Mouse (Mus musculus) midbrain, embryonic 12.5 days (tissue): ENCODE data around the gene Rab3gap2. TPM values are rescaled to one million over a fixed set of nuclear protein-coding genes. Genes with fewer than 3 reads are reported as not detected.

Source experiments
- ATAC-seq: fragments of 200-750 bp; cut with Nextera tagmentation; 2 replicates; pipeline ENCODE4 v1.8.0; 2017; ENCODE audit warnings: low read depth, moderate TSS enrichment, moderate library complexity; ENCODE audit not compliant: low FRiP score
- H3K27ac ChIP-seq: fragments of 300-500 bp; sonication (generic); replicated peaks from 2 replicates; pipeline ENCODE4 v1.5.1; 2016; ENCODE audit warnings: mild to moderate bottlenecking
- H3K27me3 ChIP-seq: fragments of 300-500 bp; sonication (generic); 2 replicates; pipeline ENCODE4 v1.6.1; 2016; ENCODE audit warnings: mild to moderate bottlenecking
- H3K36me3 ChIP-seq: fragments of 300-500 bp; sonication (generic); 2 replicates; pipeline ENCODE4 v1.6.1; 2016
- H3K4me1 ChIP-seq: fragments of 300-500 bp; sonication (generic); 2 replicates; pipeline ENCODE4 v1.6.1; 2016
- H3K4me2 ChIP-seq: fragments of 300-500 bp; sonication (generic); replicated peaks from 2 replicates; pipeline ENCODE4 v1.6.1; 2016; ENCODE audit warnings: mild to moderate bottlenecking, moderate library complexity
- H3K4me3 ChIP-seq: fragments of 300-500 bp; sonication (generic); 2 replicates; pipeline ENCODE4 v1.5.1; 2016; ENCODE audit warnings: mild to moderate bottlenecking
- H3K9ac ChIP-seq: fragments of 300-500 bp; sonication (generic); replicated peaks from 2 replicates; pipeline ENCODE4 v1.6.1; 2016; ENCODE audit warnings: mild to moderate bottlenecking, moderate library complexity
- H3K9me3 ChIP-seq: fragments of 300-500 bp; sonication (generic); 2 replicates; pipeline ENCODE4 v1.6.1; 2016; ENCODE audit warnings: mild to moderate bottlenecking
- WGBS: fragments of 180-500 bp; shearing (Covaris S2); methylation state at CpG from one replicate; pipeline ENCODE4 v1.1.7; 2016; 5-methylcytosine and 5-hydroxymethylcytosine counted together
- polyA plus RNA-seq: library from polyadenylated mRNA; unstranded; fragments of >200 nt; fragmentation: Nextera tagmentation; extraction: Ambion mirVana; gene quantifications from 2 replicates; pipeline ENCODE4 v1.2.1, GENCODE M21; 2016

Rab3gap2 gene
- polyA plus RNA-seq, 1 experiment from 2014 or later: 25.0 TPM

DNA sequence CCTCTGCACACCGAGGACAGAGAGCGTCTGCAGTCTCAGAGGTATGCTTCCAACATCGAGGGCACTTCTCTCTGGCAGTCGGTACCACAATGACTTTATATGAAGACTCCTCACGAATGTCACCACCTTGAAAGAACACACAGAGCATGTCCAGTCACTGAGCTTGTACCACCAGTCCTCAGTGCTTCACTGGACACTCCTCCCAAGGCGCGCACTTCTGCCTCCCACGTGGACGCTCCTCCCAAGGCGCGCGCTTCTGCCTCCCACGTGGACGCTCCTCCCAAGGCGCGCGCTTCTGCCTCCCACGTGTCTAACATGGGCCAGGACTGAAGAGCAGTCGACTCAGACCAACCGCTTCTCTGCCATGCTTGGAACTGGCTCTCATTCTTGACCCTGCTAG, 83.1 kb downstream of the Rab3gap2 start:
- Histone ChIP-seq H3K4me3 (no peak overlapping the region), H3K27me3 (no peaks in the 10 kb centered on the region), H3K4me2 (no peak overlapping the region), H3K27ac (no peak overlapping the region), H3K4me1 (no peaks in the 10 kb centered on the region; the same call in 1 of the 2 replicates), H3K36me3 (peaks cover 80% of the 10 kb centered on the region), H3K9ac (no peak overlapping the region), H3K9me3 (no peaks in the 10 kb centered on the region)
- ATAC-seq: no peak
- 95% methylated on average over 20 of the region's 20 CpGs for WGBS

DNA sequence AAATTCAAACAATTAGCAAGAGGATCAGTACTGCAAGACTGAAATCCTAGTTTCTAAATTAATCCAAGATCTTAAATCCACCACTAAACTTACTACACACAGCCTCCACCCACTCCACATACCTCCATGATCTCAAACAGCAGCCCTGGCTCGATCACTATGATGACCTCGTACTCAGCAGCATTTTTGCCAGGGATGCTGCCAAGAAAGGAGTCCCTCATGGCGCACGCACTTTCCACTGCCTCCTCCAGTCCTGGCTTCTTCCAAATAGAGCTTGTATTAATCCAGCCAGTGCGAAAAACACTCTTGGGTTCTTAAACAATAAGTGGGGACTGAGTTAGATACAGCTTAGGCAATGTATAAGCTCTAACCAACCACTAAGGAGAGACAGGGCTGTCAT, 85.3 kb downstream of the Rab3gap2 start:
- H3K9ac ChIP-seq: no peak overlapping the region
- no peaks in the 10 kb centered on the region for H3K9me3 ChIP-seq
- no peak overlapping the region for H3K4me3 ChIP-seq
- H3K27ac ChIP-seq: no peak overlapping the region
- H3K36me3 ChIP-seq: peaks cover 80% of the 10 kb centered on the region
- no peaks in the 10 kb centered on the region; the same call in 1 of the 2 replicates for H3K4me1 ChIP-seq
- H3K27me3 ChIP-seq: no peaks in the 10 kb centered on the region
- ATAC-seq: no peak
- H3K4me2 ChIP-seq: no peak overlapping the region
- 88% methylated on average over 5 of the region's 5 CpGs for WGBS

DNA sequence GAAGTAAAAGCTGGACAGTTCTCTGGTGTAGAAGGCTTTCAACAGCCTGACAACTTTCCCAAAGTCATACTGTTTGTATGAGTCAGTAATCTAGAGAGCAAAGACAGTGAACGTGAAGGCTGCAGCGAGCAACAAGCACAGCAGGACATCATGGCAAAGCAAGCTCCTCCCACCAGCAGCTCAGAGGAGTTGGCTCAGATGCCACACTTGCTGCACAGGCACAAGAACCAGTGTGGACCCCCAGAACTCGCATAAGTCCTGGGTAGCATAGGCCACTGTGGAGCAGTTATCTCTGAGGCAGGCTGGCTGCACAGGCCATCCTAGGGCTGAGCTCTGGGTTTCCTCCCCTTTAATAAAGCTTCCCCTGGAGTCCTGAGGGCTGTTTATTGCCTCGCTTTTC, 87.4 kb downstream of the Rab3gap2 start:
- 77% methylated on average over 4 of the region's 4 CpGs for WGBS
- no peak for ATAC-seq
- H3K27ac ChIP-seq: no peak overlapping the region
- no peak overlapping the region for H3K9ac ChIP-seq
- no peak overlapping the region for H3K4me2 ChIP-seq
- H3K4me3 ChIP-seq: no peak overlapping the region
- H3K27me3 ChIP-seq: no peaks in the 10 kb centered on the region
- no peaks in the 10 kb centered on the region for H3K9me3 ChIP-seq
- H3K4me1 ChIP-seq: no peaks in the 10 kb centered on the region
- peaks cover 79% of the 10 kb centered on the region for H3K36me3 ChIP-seq

DNA sequence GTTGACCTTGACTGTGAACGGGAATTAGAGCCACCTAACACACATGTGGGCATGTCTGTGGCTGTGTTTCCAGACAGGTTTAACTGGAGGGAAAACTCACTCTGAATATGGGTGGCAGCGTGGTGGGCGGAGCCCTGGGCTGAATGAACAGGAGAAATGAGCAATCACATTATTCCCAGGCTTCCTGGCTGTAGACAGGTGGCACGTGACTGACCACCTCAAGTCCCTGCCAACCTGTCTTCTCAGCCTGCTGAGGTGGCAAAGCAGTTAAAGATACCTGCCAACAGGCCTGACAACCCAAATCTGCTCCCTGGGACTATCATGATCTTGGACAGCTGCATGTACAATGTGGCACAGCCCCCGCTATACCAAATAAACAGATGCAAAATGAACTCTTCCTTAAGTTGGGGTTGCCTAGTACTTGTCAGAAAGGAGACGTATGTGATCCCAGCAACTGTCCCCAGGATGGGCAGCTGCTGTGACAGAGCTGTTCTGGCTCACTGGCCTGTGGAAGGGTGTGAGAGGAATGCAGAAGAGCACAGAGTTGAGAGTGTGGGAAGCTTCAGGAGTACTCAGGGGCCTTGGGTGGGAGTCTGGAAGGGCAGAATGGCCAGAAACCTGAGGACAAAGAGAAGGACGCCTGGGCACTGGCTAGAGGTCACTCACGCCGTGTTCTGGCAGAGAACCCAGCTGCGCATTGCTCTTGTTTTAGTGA, 88.9 kb downstream of the Rab3gap2 start:
- no peak overlapping the region for H3K4me2 ChIP-seq

DNA sequence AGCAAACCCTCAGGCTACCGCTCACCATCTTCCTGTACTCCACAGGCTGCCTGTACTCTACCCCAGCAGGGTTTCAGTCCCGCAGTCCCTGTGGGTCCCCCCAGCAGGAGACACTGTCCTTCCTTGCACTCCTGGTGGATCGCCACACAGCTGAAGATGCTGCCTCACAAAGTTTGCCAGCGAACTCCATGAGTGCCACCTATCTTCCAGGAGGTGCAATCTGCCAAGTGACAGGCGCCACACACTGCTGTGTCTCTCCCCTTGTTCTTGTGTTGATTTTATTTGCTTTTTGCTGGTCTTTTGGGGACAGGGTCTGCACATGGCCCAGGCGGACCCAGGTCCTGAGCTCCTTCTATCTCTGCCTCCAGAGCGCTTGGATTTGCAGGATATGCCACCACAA, 92.9 kb downstream of the Rab3gap2 start:
- ATAC-seq: no peak
- Histone ChIP-seq H3K9ac (no peak overlapping the region), H3K36me3 (peaks cover 61% of the 10 kb centered on the region), H3K4me3 (no peak overlapping the region), H3K9me3 (no peaks in the 10 kb centered on the region), H3K4me2 (no peak overlapping the region), H3K27me3 (no peaks in the 10 kb centered on the region), H3K27ac (no peak overlapping the region), H3K4me1 (no peaks in the 10 kb centered on the region)
- WGBS: 90% methylated on average over 7 of the region's 7 CpGs

More for the DNA sequence above, 88.9 kb downstream of the Rab3gap2 start:
- Histone ChIP-seq H3K4me1 (no peaks in the 10 kb centered on the region), H3K27ac (no peak overlapping the region), H3K9me3 (no peaks in the 10 kb centered on the region), H3K36me3 (peaks cover 81% of the 10 kb centered on the region), H3K4me3 (no peak overlapping the region), H3K27me3 (no peaks in the 10 kb centered on the region), H3K9ac (no peak overlapping the region)
- 94% methylated on average over 10 of the region's 10 CpGs for WGBS
- no peak for ATAC-seq

DNA sequence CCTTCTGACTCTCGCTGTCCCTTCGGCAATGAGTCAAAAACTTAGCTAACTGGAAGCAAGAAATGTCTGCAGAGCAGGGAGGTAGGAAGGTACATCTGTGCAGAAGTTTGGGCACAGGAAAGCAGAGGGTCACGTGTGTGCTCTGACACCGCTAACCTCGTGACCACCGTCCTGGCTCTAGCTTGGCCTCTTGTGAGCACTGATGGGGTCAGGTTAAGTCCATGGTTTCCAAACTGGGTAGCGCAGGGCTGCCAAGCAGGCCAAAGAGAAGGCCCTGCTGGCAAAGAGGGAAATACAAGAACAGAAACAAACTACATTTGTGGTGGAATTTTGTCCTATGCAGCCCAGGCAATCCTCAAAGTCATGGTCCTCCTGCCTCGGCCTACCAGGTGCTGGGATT, 94.6 kb downstream of the Rab3gap2 start:
- no peak for ATAC-seq
- Histone ChIP-seq H3K4me1 (no peaks in the 10 kb centered on the region), H3K27me3 (no peaks in the 10 kb centered on the region), H3K27ac (no peak overlapping the region), H3K36me3 (peaks cover 59% of the 10 kb centered on the region), H3K9me3 (no peaks in the 10 kb centered on the region), H3K4me2 (no peak overlapping the region), H3K4me3 (no peak overlapping the region), H3K9ac (no peak overlapping the region)
- WGBS: 96% methylated on average over 8 of the region's 8 CpGs

DNA sequence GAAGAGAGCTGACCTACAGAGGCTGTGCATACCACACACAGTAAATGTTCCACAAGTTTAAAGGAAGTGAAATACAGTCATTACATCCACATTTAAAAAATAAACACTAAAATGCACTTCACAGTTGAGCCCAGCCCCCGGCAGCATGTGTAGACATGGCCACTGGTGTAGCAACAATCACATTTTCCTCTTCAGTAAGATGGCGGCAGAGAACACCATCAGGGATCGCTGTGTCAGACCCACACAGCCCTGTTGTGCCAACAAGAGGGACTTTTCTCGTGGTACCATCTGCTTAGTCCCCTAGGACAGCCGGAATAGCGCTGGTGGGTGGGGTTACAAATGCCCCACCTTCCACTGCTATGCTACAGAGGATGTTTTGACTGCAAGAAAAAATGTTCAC, 98.9 kb downstream of the Rab3gap2 start:
- Histone ChIP-seq H3K4me2 (no peak overlapping the region), H3K4me1 (no peaks in the 10 kb centered on the region), H3K36me3 (peaks cover 36% of the 10 kb centered on the region), H3K27me3 (no peaks in the 10 kb centered on the region), H3K4me3 (no peak overlapping the region), H3K27ac (no peak overlapping the region), H3K9ac (no peak overlapping the region), H3K9me3 (no peaks in the 10 kb centered on the region)
- no peak for ATAC-seq
- WGBS: 94% methylated on average over 6 of the region's 6 CpGs

DNA sequence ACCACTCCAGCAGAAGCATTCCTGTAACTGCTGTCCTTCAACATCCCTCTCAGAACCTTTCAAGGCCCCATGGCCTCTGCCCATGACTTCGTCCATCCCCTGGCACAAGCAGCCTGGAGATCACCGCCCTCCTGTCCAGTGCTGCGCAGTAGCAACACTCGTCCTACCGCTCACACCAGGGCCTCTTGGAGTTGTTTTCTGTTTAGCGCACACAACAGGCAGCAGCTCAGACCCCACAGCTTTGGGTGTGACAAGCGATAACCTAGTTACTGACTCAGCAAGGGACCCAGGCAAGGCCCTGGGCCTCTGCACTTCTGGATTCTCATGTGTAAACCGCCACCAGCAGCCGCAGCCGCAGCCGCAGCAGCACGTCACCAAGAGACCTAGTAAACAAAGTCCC, 102.9 kb downstream of the Rab3gap2 start:
- Histone ChIP-seq H3K36me3 (peaks cover 35% of the 10 kb centered on the region), H3K27me3 (no peaks in the 10 kb centered on the region), H3K27ac (no peak overlapping the region), H3K9ac (no peak overlapping the region), H3K9me3 (no peaks in the 10 kb centered on the region), H3K4me2 (no peak overlapping the region), H3K4me3 (no peak overlapping the region), H3K4me1 (no peaks in the 10 kb centered on the region)
- 97% methylated on average over 12 of the region's 12 CpGs for WGBS
- ATAC-seq: no peak

DNA sequence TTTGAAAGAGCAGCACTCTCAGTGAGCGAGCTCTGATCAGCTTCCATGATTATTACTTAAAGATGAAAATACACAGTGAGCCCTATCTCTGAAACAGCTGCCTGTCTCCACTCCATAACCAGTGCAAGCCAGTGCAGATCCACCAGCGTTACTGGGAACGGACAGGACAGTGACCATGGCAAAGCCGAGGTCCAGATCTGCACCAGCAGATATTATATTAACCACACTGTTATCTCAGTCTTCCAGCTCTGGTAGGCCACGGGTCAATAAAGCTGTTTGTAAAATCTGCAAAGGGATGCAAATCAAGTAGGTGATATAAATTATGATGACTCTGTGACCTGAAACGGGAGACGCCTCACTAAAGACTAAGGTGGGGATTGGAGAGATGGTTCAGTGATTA, 103.7 kb downstream of the Rab3gap2 start:
- H3K4me3 ChIP-seq: no peak overlapping the region
- H3K36me3 ChIP-seq: peaks cover 35% of the 10 kb centered on the region
- H3K27ac ChIP-seq: no peak overlapping the region
- H3K4me2 ChIP-seq: no peak overlapping the region
- H3K27me3 ChIP-seq: no peaks in the 10 kb centered on the region
- no peaks in the 10 kb centered on the region for H3K9me3 ChIP-seq
- 95% methylated on average over 7 of the region's 7 CpGs for WGBS
- H3K4me1 ChIP-seq: no peaks in the 10 kb centered on the region
- no peak overlapping the region for H3K9ac ChIP-seq
- no peak for ATAC-seq

DNA sequence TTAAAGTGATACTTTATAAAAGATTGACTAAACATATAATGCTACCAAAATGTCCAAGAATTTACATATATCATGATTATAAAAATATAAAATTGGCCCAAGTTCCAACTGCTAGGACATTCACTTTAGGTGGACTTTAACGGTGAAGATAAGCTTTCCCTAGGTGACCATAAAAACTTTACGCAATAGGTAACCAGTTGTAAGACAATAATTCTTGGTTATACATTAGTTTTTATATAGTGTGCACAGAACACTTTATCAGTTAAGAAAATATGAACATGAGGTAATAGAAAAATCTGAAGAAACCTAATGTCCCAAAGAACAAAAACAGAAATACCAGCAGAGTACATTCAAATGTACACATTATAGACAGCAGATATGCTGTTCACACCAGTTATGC, 104.4 kb downstream of the Rab3gap2 start:
- H3K4me3 ChIP-seq: no peak overlapping the region
- no peak overlapping the region for H3K27ac ChIP-seq
- 96% methylated on average over 2 of the region's 2 CpGs for WGBS
- H3K4me2 ChIP-seq: no peak overlapping the region
- no peak for ATAC-seq
- H3K27me3 ChIP-seq: no peaks in the 10 kb centered on the region
- no peak overlapping the region for H3K9ac ChIP-seq
- no peaks in the 10 kb centered on the region for H3K9me3 ChIP-seq
- peaks cover 35% of the 10 kb centered on the region for H3K36me3 ChIP-seq
- no peaks in the 10 kb centered on the region for H3K4me1 ChIP-seq

DNA sequence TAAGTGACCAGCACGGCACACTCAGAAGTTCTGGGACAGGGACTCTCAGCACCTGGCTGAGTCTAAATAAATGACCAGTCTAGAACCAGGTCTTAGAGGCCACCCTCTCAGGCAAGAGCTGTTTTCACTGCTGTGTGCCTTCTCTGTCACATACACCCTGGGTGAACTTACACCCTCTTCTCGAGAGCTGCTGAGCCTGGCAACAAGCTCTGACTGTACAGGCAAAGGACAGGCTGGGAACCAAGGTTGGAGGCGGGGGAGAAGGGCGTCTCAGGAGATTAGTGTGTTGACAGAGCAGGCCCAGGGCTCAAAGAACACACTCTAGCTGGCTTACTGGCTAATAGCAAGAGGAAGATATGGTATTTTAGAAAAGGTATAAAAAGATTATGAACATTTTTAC, 105.0 kb downstream of the Rab3gap2 start:
- Histone ChIP-seq H3K9ac (no peak overlapping the region), H3K27me3 (no peaks in the 10 kb centered on the region), H3K27ac (no peak overlapping the region), H3K4me3 (no peak overlapping the region), H3K4me1 (no peaks in the 10 kb centered on the region), H3K36me3 (peaks cover 38% of the 10 kb centered on the region), H3K9me3 (no peaks in the 10 kb centered on the region), H3K4me2 (no peak overlapping the region)
- WGBS: 73% methylated on average over 4 of the region's 4 CpGs
- no peak for ATAC-seq

DNA sequence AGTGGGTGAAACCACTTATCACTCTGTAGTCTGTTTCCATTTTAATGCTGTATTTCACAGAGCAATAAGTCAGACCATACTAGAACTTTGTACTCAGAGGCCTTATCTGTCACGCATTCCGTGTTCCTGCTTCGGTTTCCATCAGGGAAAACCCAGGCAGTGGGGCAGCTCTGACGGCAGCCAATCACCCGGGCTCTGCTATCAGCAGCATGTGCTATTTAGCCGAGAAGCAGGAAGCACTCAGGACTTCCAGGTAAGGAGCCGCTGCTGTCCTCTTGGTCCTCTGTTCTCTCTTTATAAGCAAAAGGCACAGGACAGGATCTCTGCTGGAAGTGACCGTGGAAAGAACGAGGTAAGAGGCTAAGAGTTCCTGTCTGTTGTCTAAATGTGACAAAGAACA, 108.0 kb downstream of the Rab3gap2 start:
- Histone ChIP-seq H3K27me3 (no peaks in the 10 kb centered on the region), H3K4me3 (no peak overlapping the region), H3K36me3 (peaks cover 53% of the 10 kb centered on the region), H3K27ac (no peak overlapping the region), H3K9ac (no peak overlapping the region), H3K4me1 (no peaks in the 10 kb centered on the region), H3K9me3 (no peaks in the 10 kb centered on the region), H3K4me2 (no peak overlapping the region)
- WGBS: 93% methylated on average over 9 of the region's 9 CpGs
- ATAC-seq: no peak

DNA sequence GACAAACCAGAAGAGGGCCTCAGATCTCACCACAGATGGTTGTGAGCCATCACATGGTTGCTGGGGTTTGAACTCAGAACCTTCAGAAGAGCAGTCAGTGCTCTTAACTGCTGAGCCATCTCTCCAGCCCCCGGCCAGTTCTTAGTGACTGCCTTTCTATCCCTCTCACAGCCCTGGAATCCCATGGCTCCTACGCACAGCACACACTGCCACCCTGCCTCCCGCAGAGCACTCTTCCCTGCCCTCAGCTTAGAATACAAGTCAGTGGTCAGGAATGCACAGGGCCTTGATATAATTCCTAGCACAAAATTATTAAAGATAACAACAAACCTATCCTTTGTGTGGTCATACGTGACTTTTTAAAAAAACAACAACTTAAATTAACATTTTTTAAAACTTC, 110.6 kb downstream of the Rab3gap2 start:
- Histone ChIP-seq H3K9ac (no peak overlapping the region), H3K36me3 (peaks cover 57% of the 10 kb centered on the region), H3K4me1 (no peaks in the 10 kb centered on the region), H3K4me3 (no peak overlapping the region), H3K27me3 (no peaks in the 10 kb centered on the region), H3K4me2 (no peak overlapping the region), H3K9me3 (no peaks in the 10 kb centered on the region), H3K27ac (no peak overlapping the region)
- 86% methylated on average over 4 of the region's 4 CpGs for WGBS
- no peak for ATAC-seq
